Mouse (Mus musculus): ENCODE results near the gene Lipe.

- no peak for TF ChIP-seq TAL1 (IDR thresholded peaks at IDR 0.05; ENCODE audit: low read length)
- no peak for TF ChIP-seq GATA1 (IDR thresholded peaks at IDR 0.05; ENCODE audit: low read length)
These were observed 39.7 kb downstream of the Lipe start for GRCm38 (mm10) chr7:25358721-25359206.
